Mouse (Mus musculus) kidney, embryonic 14.5 days (tissue): Measurements from ENCODE around the gene Hyls1. TPM values are rescaled to one million over a fixed set of nuclear protein-coding genes. Genes with fewer than 3 reads are reported as not detected.
A peak's percentile ranks its signal among the peaks of the same experiment; 100 is the strongest.

Experiments
- ATAC-seq: fragments of 200-750 bp; cut with Nextera tagmentation; 2 replicates; pipeline ENCODE4 v1.8.0; 2017; ENCODE audit warnings: moderate number of reproducible peaks, mild to moderate bottlenecking, moderate TSS enrichment, moderate library complexity; ENCODE audit not compliant: low FRiP score, low TSS enrichment
- H3K27ac ChIP-seq: fragments of 300-500 bp; sonication (generic); 2 replicates; pipeline ENCODE4 v1.5.1; 2014; ENCODE audit warnings: low read depth, mild to moderate bottlenecking, low read length, moderate library complexity, mixed read lengths
- H3K27me3 ChIP-seq: fragments of 300-500 bp; sonication (generic); 2 replicates; pipeline ENCODE4 v1.6.1; 2014; ENCODE audit warnings: mild to moderate bottlenecking, low read length; ENCODE audit not compliant: control insufficient read depth, insufficient read depth
- H3K36me3 ChIP-seq: fragments of 300-500 bp; sonication (generic); 2 replicates; pipeline ENCODE4 v1.6.1; 2014; ENCODE audit warnings: low read length, mixed read lengths; ENCODE audit not compliant: control insufficient read depth, insufficient read depth
- H3K4me1 ChIP-seq: fragments of 300-500 bp; sonication (generic); 2 replicates; pipeline ENCODE4 v1.6.1; 2014; ENCODE audit warnings: low read length, mixed read lengths; ENCODE audit not compliant: control insufficient read depth, insufficient read depth
- H3K4me2 ChIP-seq: fragments of 300-500 bp; sonication (generic); replicated peaks from 2 replicates; pipeline ENCODE4 v1.6.1; 2014; ENCODE audit warnings: low read depth, mild to moderate bottlenecking, low read length
- H3K4me3 ChIP-seq: fragments of 300-500 bp; sonication (generic); 2 replicates; pipeline ENCODE4 v1.5.1; 2014; ENCODE audit warnings: mild to moderate bottlenecking, low read length
- H3K9ac ChIP-seq: fragments of 300-500 bp; sonication (generic); 2 replicates; pipeline ENCODE4 v1.6.1; 2014; ENCODE audit warnings: low read depth, mild to moderate bottlenecking, low read length, moderate library complexity
- H3K9me3 ChIP-seq: fragments of 300-500 bp; sonication (generic); 2 replicates; pipeline ENCODE4 v1.6.1; 2016; ENCODE audit warnings: low read length; ENCODE audit not compliant: control insufficient read depth
- WGBS: fragments of 180-500 bp; shearing (Covaris S2); extraction: QIAGEN DNeasy Blood & Tissue Kit; methylation state at CpG from one replicate; pipeline ENCODE4 v1.1.7; 2014; 5-methylcytosine and 5-hydroxymethylcytosine counted together
- polyA plus RNA-seq: library from polyadenylated mRNA; unstranded; fragments of >200 nt; fragmentation: Nextera tagmentation; extraction: Ambion mirVana; gene quantifications from 2 replicates; pipeline ENCODE4 v1.2.1, GENCODE M21; 2014

The Hyls1 gene
- polyA plus RNA-seq, 1 experiment from 2014 or later: 17.0 TPM

- Histone ChIP-seq H3K4me3 (peak overlapping the region; percentile 68), H3K4me2 (peak overlapping the region; percentile 48), H3K36me3 (peaks cover 24% of the 10 kb centered on the region), H3K27ac (no peak overlapping the region), H3K27me3 (peaks cover 7% of the 10 kb centered on the region; the same call in 1 of the 2 replicates), H3K9me3 (no peaks in the 10 kb centered on the region), H3K9ac (peak overlapping the region; percentile 77; the same call in 1 of the 2 replicates), H3K4me1 (peaks cover 7% of the 10 kb centered on the region; the same call in 1 of the 2 replicates)
- WGBS: 14% methylated on average over 5 of the region's 5 CpGs
- peak; percentile 45 for ATAC-seq
These were observed 465 bp upstream of the Hyls1 start for GRCm38 (mm10) chr9:35570663-35571062.

DNA sequence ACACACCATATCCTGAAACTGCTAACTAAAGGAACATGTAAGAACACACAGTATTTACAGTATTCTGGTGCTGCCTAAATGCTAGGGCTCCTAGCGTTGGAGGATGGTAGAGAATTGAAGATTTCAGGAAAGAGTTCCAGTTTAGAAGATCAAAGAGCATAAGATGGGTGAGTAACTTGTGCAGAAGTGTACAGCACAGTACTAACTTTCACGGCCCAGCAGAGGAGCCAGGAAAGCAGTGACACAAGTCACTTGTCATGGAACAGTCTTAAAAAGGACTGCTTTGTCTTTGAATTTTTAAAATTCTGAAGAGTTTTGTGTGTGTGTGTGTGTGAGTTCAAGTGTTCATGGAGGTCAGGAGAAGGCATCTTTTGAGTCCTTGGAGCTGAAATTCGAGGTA is 2.2 kb downstream of the Hyls1 start:
- no peak overlapping the region for H3K4me2 ChIP-seq
- no peaks in the 10 kb centered on the region for H3K9me3 ChIP-seq
- H3K4me3 ChIP-seq: no peak overlapping the region
- peaks cover 42% of the 10 kb centered on the region for H3K36me3 ChIP-seq
- H3K9ac ChIP-seq: no peak overlapping the region
- 77% methylated on average over 3 of the region's 3 CpGs for WGBS
- ATAC-seq: no peak
- no peak overlapping the region for H3K27ac ChIP-seq
- H3K27me3 ChIP-seq: no peaks in the 10 kb centered on the region
- H3K4me1 ChIP-seq: peaks cover 7% of the 10 kb centered on the region; the same call in 1 of the 2 replicates

DNA sequence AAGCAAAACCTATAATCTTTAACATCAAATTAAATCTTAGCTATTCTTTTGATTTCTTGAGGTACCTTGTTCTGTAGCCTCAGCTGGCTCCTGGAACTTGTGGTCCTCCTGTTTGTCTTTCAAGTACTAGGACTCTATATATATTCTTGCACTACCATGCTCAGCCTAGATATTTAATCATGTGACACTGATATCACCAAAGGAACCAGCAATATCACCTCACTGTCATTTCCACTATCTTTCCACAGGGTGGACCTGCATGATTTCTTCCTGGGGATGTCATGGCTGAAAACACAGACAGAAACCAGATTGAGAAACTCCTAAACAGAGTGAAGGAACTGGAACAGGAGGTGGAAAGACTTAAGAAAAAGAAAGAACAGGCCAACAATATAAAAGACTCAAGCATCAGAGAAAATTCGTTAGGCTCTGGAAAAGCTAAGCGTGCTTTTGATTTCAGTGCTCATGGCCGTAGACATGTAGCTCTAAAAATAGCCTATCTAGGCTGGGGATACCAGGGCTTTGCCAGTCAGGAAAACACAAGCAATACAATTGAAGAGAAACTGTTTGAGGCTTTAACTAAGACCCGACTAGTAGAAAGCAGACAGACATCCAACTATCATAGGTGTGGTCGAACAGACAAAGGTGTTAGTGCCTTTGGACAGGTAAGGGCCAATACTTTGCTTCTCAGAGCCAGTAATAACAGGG is 5.5 kb downstream of the Hyls1 start:
- no peaks in the 10 kb centered on the region for H3K9me3 ChIP-seq
- no peak overlapping the region for H3K9ac ChIP-seq
- H3K4me1 ChIP-seq: peaks cover 11% of the 10 kb centered on the region; the same call in 1 of the 2 replicates
- H3K27me3 ChIP-seq: no peaks in the 10 kb centered on the region
- no peak overlapping the region for H3K4me3 ChIP-seq
- H3K36me3 ChIP-seq: peaks cover 58% of the 10 kb centered on the region
- WGBS: 90% methylated on average over 5 of the region's 5 CpGs
- no peak overlapping the region for H3K27ac ChIP-seq
- no peak for ATAC-seq
- no peak overlapping the region for H3K4me2 ChIP-seq

DNA sequence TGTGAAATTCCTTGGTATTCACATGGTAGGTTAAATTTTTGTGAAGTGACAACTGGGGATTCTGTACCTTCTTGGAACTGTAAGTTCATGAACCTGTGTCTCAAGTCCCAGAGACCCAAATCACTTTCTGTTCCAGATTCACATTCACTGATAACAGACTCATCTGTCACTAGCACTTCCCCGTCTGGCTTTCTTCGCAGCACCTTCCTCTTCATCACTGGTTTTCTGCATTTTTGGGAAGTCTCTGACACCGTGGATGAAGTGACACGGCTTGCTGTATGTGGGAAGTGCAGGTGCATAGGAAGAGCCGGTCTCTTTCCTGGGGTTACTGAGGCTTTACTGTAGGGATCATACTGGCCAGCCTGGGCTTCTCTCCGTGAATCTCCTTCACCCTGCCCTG is 8.6 kb downstream of the Hyls1 start:
- Histone ChIP-seq H3K4me1 (peaks cover 4% of the 10 kb centered on the region; the same call in 1 of the 2 replicates), H3K27me3 (no peaks in the 10 kb centered on the region; the same call in 1 of the 2 replicates), H3K9ac (no peak overlapping the region), H3K9me3 (no peaks in the 10 kb centered on the region), H3K4me2 (no peak overlapping the region), H3K4me3 (no peak overlapping the region), H3K27ac (no peak overlapping the region), H3K36me3 (peaks cover 43% of the 10 kb centered on the region)
- ATAC-seq: no peak
- WGBS: 91% methylated on average over 6 of the region's 6 CpGs

- peaks cover 38% of the 10 kb centered on the region for H3K36me3 ChIP-seq
These were observed 9.1 kb downstream of the Hyls1 start for GRCm38 (mm10) chr9:35561076-35561475.

GRCm38 (mm10) chr9:35559009-35559890 is 10.9 kb downstream of the Hyls1 start:
- Histone ChIP-seq H3K9me3 (no peaks in the 10 kb centered on the region), H3K27me3 (no peaks in the 10 kb centered on the region; the same call in 1 of the 2 replicates), H3K9ac (peak overlapping the region; percentile 68), H3K4me1 (peaks cover 4% of the 10 kb centered on the region; the same call in 1 of the 2 replicates), H3K4me3 (peak overlapping the region; percentile 65), H3K4me2 (peak overlapping the region; percentile 99), H3K36me3 (peaks cover 22% of the 10 kb centered on the region), H3K27ac (peak overlapping the region; percentile 24; the same call in 1 of the 2 replicates)
- under 1% methylated on average over 31 of the region's 31 CpGs for WGBS
- peak; percentile 93 for ATAC-seq

More at GRCm38 (mm10) chr9:35561076-35561475, 9.1 kb downstream of the Hyls1 start:
- no peak overlapping the region for H3K27ac ChIP-seq
- no peaks in the 10 kb centered on the region for H3K9me3 ChIP-seq
- H3K4me2 ChIP-seq: no peak overlapping the region
- ATAC-seq: no peak
- peaks cover 4% of the 10 kb centered on the region; the same call in 1 of the 2 replicates for H3K4me1 ChIP-seq
- no peak overlapping the region for H3K9ac ChIP-seq
- 96% methylated on average over 11 of the region's 11 CpGs for WGBS
- H3K4me3 ChIP-seq: no peak overlapping the region
- no peaks in the 10 kb centered on the region; the same call in 1 of the 2 replicates for H3K27me3 ChIP-seq

- Histone ChIP-seq H3K27ac (peak within 1 kb of the TSS; percentile 24; the same call in 1 of the 2 replicates), H3K4me3 (peak within 1 kb of the TSS; percentile 65), H3K27me3 (no peaks in the 10 kb centered on the region; the same call in 1 of the 2 replicates), H3K4me1 (peaks cover 4% of the 10 kb centered on the region; the same call in 1 of the 2 replicates), H3K9me3 (no peaks in the 10 kb centered on the region), H3K9ac (peak within 1 kb of the TSS; percentile 68), H3K36me3 (peaks cover 18% of the 10 kb centered on the region), H3K4me2 (peak within 1 kb of the TSS; percentile 99)
- WGBS: 1% methylated on average over 54 of the region's 59 CpGs
- ATAC-seq: peak; percentile 82
These were observed 11.8 kb downstream of the Hyls1 start, which contains the start of the genes Ddx25 and Pus3 for GRCm38 (mm10) chr9:35558257-35559008. Gene Ddx25, minus strand, starts transcription at chr9:35558528. Gene Pus3, plus strand, starts transcription at chr9:35558595.

DNA sequence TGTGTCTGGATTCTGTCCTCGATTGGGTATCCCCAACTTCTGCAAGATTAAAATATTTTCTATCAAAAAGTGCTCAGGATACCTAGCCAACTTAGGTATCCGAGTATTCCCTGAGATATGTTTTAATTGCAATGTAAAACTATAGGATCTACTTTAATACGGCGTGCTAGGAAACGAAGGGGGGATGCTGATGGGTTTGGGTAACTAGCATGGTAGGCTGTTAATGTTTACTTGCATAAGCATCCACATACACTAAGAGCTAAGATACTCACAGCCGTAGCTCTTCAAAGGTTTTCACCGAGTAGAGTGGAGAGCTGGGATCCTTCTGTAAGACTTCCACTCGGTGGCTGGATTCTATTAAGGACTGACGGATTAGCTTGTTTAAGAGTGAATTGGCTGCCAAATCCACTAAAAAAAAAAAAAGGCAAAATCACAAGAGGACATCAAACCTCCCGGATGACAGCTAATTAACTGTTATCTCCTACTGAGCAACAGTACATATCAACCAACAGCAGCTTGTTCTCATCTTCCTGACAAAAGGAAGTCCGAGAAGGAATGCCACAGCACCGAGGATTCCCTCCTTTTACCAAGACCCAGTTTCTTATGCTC is 13.6 kb downstream of the Hyls1 start:
- Histone ChIP-seq H3K27me3 (no peaks in the 10 kb centered on the region; the same call in 1 of the 2 replicates), H3K4me1 (peaks cover 4% of the 10 kb centered on the region; the same call in 1 of the 2 replicates), H3K4me2 (no peak overlapping the region), H3K4me3 (no peak overlapping the region), H3K27ac (no peak overlapping the region), H3K36me3 (peaks cover 8% of the 10 kb centered on the region), H3K9me3 (no peaks in the 10 kb centered on the region), H3K9ac (no peak overlapping the region)
- ATAC-seq: no peak
- 77% methylated on average over 12 of the region's 12 CpGs for WGBS
